Mouse (Mus musculus) ES-E14 (cell line): ENCODE measurements around the gene Mrpl2.

Experiments used
- HCFC1 ChIP-seq: IDR thresholded peaks from 2 replicates; pipeline ENCODE4 v1.6.1; 2012; ENCODE audit warnings: low read length, inconsistent platforms, borderline replicate concordance; ENCODE audit not compliant: insufficient read depth
- MAFK ChIP-seq: IDR thresholded peaks from 2 replicates; pipeline ENCODE4 v1.6.1; 2014; ENCODE audit warnings: mild to moderate bottlenecking, low read depth, low read length, inconsistent platforms; ENCODE audit not compliant: insufficient read depth
- ZC3H11A ChIP-seq: IDR thresholded peaks from 2 replicates; pipeline ENCODE4 v1.6.1; 2012; ENCODE audit warnings: low read depth, mild to moderate bottlenecking, inconsistent platforms, low read length, borderline replicate concordance

DNA sequence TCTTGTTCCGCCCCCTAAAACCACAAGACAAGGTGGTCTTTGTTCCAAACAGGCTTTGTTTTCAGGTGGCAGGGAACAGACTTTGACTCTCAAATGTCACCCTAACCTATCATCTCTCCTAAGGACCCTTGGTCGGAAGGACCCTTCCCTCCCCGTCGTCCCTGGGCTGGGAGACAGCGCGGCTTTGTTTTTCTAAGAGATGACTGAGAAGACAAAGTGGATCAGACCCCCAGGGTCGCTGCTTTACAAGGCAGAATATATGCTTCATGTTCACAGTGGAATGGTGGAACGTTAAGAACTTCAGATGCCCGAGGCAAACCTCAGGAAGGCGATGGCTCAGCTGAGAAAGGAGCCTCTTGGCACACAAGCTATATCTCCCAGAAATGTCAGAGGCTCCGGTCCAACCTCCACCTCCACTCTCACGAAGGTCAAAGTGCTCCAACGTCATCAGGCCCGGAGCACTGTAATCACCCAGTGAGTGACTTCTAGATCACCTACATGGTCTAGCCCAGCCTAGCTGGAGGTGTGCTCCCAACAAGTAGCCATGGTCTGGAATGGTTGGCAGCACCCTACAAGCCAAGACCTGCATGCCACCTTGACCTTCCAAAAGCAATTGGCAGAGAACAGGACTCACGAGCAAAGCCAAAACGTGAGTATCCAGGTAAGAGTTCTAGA, 26.2 kb upstream of the Mrpl2 start:
- TF ChIP-seq HCFC1, result no peak
- TF ChIP-seq MAFK, result no peak
- TF ChIP-seq ZC3H11A, result no peak
